Mouse (Mus musculus): ENCODE measurements at regions not wholly inside any gene's neighbourhood (a gene's known extent, or its start where the extent isn't known, plus 50 kb on each side); places are given as distances from the start of the nearest gene placed in this dataset.

- no peak overlapping the region for H3K27ac ChIP-seq (ENCODE audit: low read depth, low read length)
- H3K4me3 ChIP-seq (ENCODE audit: low read depth, low read length) = no peak overlapping the region
- WGBS = 33% methylated on average over 7 of the region's 7 CpGs
- H3K4me2 ChIP-seq (replicated peaks; ENCODE audit: low read depth) = no peak overlapping the region
- TF ChIP-seq CTCF (IDR thresholded peaks at IDR 0.05; ENCODE audit: low read depth) = no peak
- ATAC-seq = no peak
- no peaks in the 10 kb centered on the region for H3K27me3 ChIP-seq (replicated peaks; ENCODE audit: control insufficient read depth, insufficient read depth, low read length)
- no peak overlapping the region for H3K9ac ChIP-seq (ENCODE audit: low read depth, low read length)
- H3K9me3 ChIP-seq (ENCODE audit: control insufficient read depth) = no peaks in the 10 kb centered on the region
- H3K4me1 ChIP-seq (replicated peaks; ENCODE audit: control insufficient read depth, insufficient read depth, low read length) = no peaks in the 10 kb centered on the region
- no peaks in the 10 kb centered on the region for H3K36me3 ChIP-seq (ENCODE audit: control insufficient read depth, insufficient read depth)
Observed at GRCm38 (mm10) chr1:91708550-91709243, 92.6 kb upstream of the Twist2 start.

GRCm38 (mm10) chr1:91709244-91709600 lies 92.0 kb upstream of the Twist2 start:
- WGBS = 93% methylated on average over 1 of the region's 1 CpGs
- TF ChIP-seq CTCF (IDR thresholded peaks at IDR 0.05; ENCODE audit: low read depth) = no peak

GRCm38 (mm10) chr1:91713131-91713530 lies 88.1 kb upstream of the Twist2 start:
- H3K27me3 ChIP-seq (replicated peaks; ENCODE audit: control insufficient read depth, insufficient read depth, low read length) = no peaks in the 10 kb centered on the region
- no peak overlapping the region for H3K4me2 ChIP-seq (replicated peaks; ENCODE audit: low read depth)
- no peak for TF ChIP-seq CTCF (IDR thresholded peaks at IDR 0.05; ENCODE audit: low read depth)
- H3K4me1 ChIP-seq (replicated peaks; ENCODE audit: control insufficient read depth, insufficient read depth, low read length) = no peaks in the 10 kb centered on the region
- no peaks in the 10 kb centered on the region for H3K9me3 ChIP-seq (ENCODE audit: control insufficient read depth)
- H3K36me3 ChIP-seq (ENCODE audit: control insufficient read depth, insufficient read depth) = no peaks in the 10 kb centered on the region
- no peak for ATAC-seq
- no peak overlapping the region for H3K4me3 ChIP-seq (ENCODE audit: low read depth, low read length)
- WGBS = 85% methylated on average over 11 of the region's 11 CpGs
- no peak overlapping the region for H3K9ac ChIP-seq (ENCODE audit: low read depth, low read length)
- no peak overlapping the region for H3K27ac ChIP-seq (ENCODE audit: low read depth, low read length)

More at GRCm38 (mm10) chr1:91709244-91709600, 92.0 kb upstream of the Twist2 start:
- no peaks in the 10 kb centered on the region for H3K9me3 ChIP-seq (ENCODE audit: control insufficient read depth)
- H3K9ac ChIP-seq (ENCODE audit: low read depth, low read length) = no peak overlapping the region
- no peaks in the 10 kb centered on the region for H3K36me3 ChIP-seq (ENCODE audit: control insufficient read depth, insufficient read depth)
- no peak overlapping the region for H3K27ac ChIP-seq (ENCODE audit: low read depth, low read length)
- no peaks in the 10 kb centered on the region for H3K27me3 ChIP-seq (replicated peaks; ENCODE audit: control insufficient read depth, insufficient read depth, low read length)
- H3K4me2 ChIP-seq (replicated peaks; ENCODE audit: low read depth) = no peak overlapping the region
- H3K4me1 ChIP-seq (replicated peaks; ENCODE audit: control insufficient read depth, insufficient read depth, low read length) = no peaks in the 10 kb centered on the region
- no peak for ATAC-seq
- no peak overlapping the region for H3K4me3 ChIP-seq (ENCODE audit: low read depth, low read length)

- Histone ChIP-seq H3K4me1 (replicated peaks; ENCODE audit: control insufficient read depth, insufficient read depth, low read length) (no peaks in the 10 kb centered on the region), H3K27me3 (replicated peaks; ENCODE audit: control insufficient read depth, insufficient read depth, low read length) (no peaks in the 10 kb centered on the region), H3K27ac (ENCODE audit: low read depth, low read length) (no peak overlapping the region), H3K36me3 (ENCODE audit: control insufficient read depth, insufficient read depth) (no peaks in the 10 kb centered on the region), H3K9ac (ENCODE audit: low read depth, low read length) (no peak overlapping the region), H3K4me2 (replicated peaks; ENCODE audit: low read depth) (no peak overlapping the region), H3K9me3 (ENCODE audit: control insufficient read depth) (no peaks in the 10 kb centered on the region), H3K4me3 (ENCODE audit: low read depth, low read length) (no peak overlapping the region)
- TF ChIP-seq CTCF (IDR thresholded peaks at IDR 0.05; ENCODE audit: low read depth) = no peak
- no peak for ATAC-seq
- 82% methylated on average over 6 of the region's 6 CpGs for WGBS
Observed at GRCm38 (mm10) chr1:91714266-91714665, 87.0 kb upstream of the Twist2 start.

GRCm38 (mm10) chr1:91715341-91715740 lies 85.9 kb upstream of the Twist2 start:
- H3K4me2 ChIP-seq (replicated peaks; ENCODE audit: low read depth) = no peak overlapping the region
- H3K9ac ChIP-seq (ENCODE audit: low read depth, low read length) = no peak overlapping the region
- no peak for TF ChIP-seq CTCF (IDR thresholded peaks at IDR 0.05; ENCODE audit: low read depth)
- WGBS = 59% methylated on average over 7 of the region's 7 CpGs
- no peaks in the 10 kb centered on the region for H3K4me1 ChIP-seq (replicated peaks; ENCODE audit: control insufficient read depth, insufficient read depth, low read length)
- no peaks in the 10 kb centered on the region for H3K9me3 ChIP-seq (ENCODE audit: control insufficient read depth)
- H3K27me3 ChIP-seq (replicated peaks; ENCODE audit: control insufficient read depth, insufficient read depth, low read length) = no peaks in the 10 kb centered on the region
- H3K36me3 ChIP-seq (ENCODE audit: control insufficient read depth, insufficient read depth) = no peaks in the 10 kb centered on the region
- H3K4me3 ChIP-seq (ENCODE audit: low read depth, low read length) = no peak overlapping the region
- no peak for ATAC-seq
- H3K27ac ChIP-seq (ENCODE audit: low read depth, low read length) = no peak overlapping the region

GRCm38 (mm10) chr1:91715791-91716190 lies 85.5 kb upstream of the Twist2 start:
- H3K9me3 ChIP-seq (ENCODE audit: control insufficient read depth) = no peaks in the 10 kb centered on the region
- H3K4me1 ChIP-seq (replicated peaks; ENCODE audit: control insufficient read depth, insufficient read depth, low read length) = no peaks in the 10 kb centered on the region
- ATAC-seq = no peak
- H3K27ac ChIP-seq (ENCODE audit: low read depth, low read length) = no peak overlapping the region
- H3K4me2 ChIP-seq (replicated peaks; ENCODE audit: low read depth) = no peak overlapping the region
- 67% methylated on average over 2 of the region's 2 CpGs for WGBS
- H3K27me3 ChIP-seq (replicated peaks; ENCODE audit: control insufficient read depth, insufficient read depth, low read length) = no peaks in the 10 kb centered on the region
- no peak for TF ChIP-seq CTCF (IDR thresholded peaks at IDR 0.05; ENCODE audit: low read depth)
- no peaks in the 10 kb centered on the region for H3K36me3 ChIP-seq (ENCODE audit: control insufficient read depth, insufficient read depth)
- H3K9ac ChIP-seq (ENCODE audit: low read depth, low read length) = no peak overlapping the region
- no peak overlapping the region for H3K4me3 ChIP-seq (ENCODE audit: low read depth, low read length)

- 95% methylated on average over 2 of the region's 2 CpGs for WGBS
- H3K36me3 ChIP-seq (ENCODE audit: control insufficient read depth, insufficient read depth) = no peaks in the 10 kb centered on the region
- no peak overlapping the region for H3K27ac ChIP-seq (ENCODE audit: low read depth, low read length)
- no peak for TF ChIP-seq CTCF (IDR thresholded peaks at IDR 0.05; ENCODE audit: low read depth)
- ATAC-seq = no peak
- no peak overlapping the region for H3K4me2 ChIP-seq (replicated peaks; ENCODE audit: low read depth)
- H3K9ac ChIP-seq (ENCODE audit: low read depth, low read length) = no peak overlapping the region
- H3K4me1 ChIP-seq (replicated peaks; ENCODE audit: control insufficient read depth, insufficient read depth, low read length) = no peaks in the 10 kb centered on the region
- no peaks in the 10 kb centered on the region for H3K27me3 ChIP-seq (replicated peaks; ENCODE audit: control insufficient read depth, insufficient read depth, low read length)
- no peak overlapping the region for H3K4me3 ChIP-seq (ENCODE audit: low read depth, low read length)
- H3K9me3 ChIP-seq (ENCODE audit: control insufficient read depth) = no peaks in the 10 kb centered on the region
Observed at GRCm38 (mm10) chr1:91716836-91717235, 84.4 kb upstream of the Twist2 start.

All from intestine, postnatal 0 days (tissue).